Mouse (Mus musculus): ENCODE results near the gene Ankrd50. TPM values are rescaled to one million over a fixed set of nuclear protein-coding genes. Genes with fewer than 3 reads are reported as not detected.

Ankrd50 gene
- polyA plus RNA-seq, 1 experiment from 2014 or later = 24.4 TPM

DNA sequence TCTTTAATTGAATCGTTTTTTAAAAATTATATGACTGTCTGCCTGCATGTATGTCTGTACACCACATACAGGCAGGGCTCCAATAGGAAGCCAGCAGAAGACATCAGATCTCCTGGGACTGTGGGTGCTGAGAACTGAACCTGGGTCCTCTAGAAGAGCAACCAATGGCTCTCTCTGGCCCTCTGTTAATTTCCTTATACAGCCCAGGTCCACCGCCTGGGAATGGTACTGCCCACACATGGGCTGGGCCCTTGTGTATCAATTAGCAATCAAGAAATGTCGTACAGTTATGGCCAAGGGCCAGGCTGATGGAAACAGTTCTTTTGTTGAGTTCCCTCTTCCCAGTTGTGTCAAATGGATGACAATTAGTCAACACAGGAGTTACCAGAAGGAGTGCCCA is 6.6 kb upstream of the Ankrd50 start:
- ATAC-seq (ENCODE audit: insufficient number of reproducible peaks, low FRiP score, low TSS enrichment, low read depth) = no peak
- 82% methylated on average over 3 of the region's 3 CpGs for WGBS
- no peak overlapping the region for H3K4me2 ChIP-seq (replicated peaks)

DNA sequence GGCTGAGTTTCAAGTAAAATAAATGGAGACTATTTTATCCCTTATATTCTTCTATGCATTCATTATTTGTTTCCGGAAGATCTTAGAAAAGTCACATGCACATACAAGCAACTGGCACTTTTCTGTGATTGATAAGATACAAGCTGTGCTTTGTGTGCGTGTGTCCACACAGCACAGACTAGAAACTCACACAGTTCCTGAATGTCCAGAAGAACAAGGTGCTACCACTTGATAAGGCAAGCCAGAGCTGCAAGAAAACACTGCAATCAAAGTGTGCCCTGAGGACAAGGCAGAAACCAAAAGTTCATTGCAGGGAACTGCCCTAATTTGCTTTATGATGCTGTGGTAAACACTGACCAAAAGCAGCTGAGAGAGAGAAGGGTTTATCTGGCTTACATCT is 6.1 kb upstream of the Ankrd50 start:
- Histone ChIP-seq H3K36me3 (no peaks in the 10 kb centered on the region), H3K27ac (replicated peaks) (no peak overlapping the region), H3K4me1 (no peaks in the 10 kb centered on the region), H3K4me2 (replicated peaks) (no peak overlapping the region), H3K9me3 (replicated peaks) (no peaks in the 10 kb centered on the region), H3K4me3 (replicated peaks) (no peak overlapping the region), H3K9ac (no peak overlapping the region), H3K27me3 (no peaks in the 10 kb centered on the region)
- WGBS = 66% methylated on average over 2 of the region's 2 CpGs
- no peak for ATAC-seq (ENCODE audit: insufficient number of reproducible peaks, low FRiP score, low TSS enrichment, low read depth)

More for the DNA sequence above, 6.6 kb upstream of the Ankrd50 start:
- Histone ChIP-seq H3K4me1 (no peaks in the 10 kb centered on the region), H3K36me3 (no peaks in the 10 kb centered on the region), H3K9ac (no peak overlapping the region), H3K9me3 (replicated peaks) (no peaks in the 10 kb centered on the region), H3K27me3 (no peaks in the 10 kb centered on the region), H3K4me3 (replicated peaks) (no peak overlapping the region), H3K27ac (replicated peaks) (no peak overlapping the region)

DNA sequence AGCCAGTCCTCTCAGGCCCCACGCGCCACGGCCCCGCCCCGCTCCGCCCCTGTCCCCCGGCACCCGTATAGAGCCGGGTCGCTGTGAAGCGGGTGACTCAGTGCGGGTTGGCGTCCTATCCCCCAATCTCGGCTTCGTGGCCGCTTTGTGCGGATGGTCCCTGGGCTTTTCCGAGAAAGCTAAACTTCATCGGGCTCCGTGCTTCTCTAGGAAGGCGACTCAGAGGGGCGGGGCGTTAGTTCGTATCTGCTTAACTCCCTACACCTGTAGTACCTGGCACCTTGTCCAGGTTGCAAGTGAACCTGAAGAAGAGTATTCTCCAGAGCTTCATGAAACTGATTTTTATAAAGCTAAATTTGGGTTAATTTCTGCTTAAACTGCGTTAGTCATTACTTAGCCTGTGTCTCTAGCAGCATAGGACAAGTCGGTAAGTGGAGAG is 482 bp upstream of the Ankrd50 start:
- H3K36me3 ChIP-seq = no peaks in the 10 kb centered on the region
- H3K27me3 ChIP-seq = no peaks in the 10 kb centered on the region
- no peak; the same call in 1 of the 2 replicates for ATAC-seq (ENCODE audit: insufficient number of reproducible peaks, low FRiP score, low TSS enrichment, low read depth)
- H3K27ac ChIP-seq (replicated peaks) = peak overlapping the region; percentile 76
- H3K9me3 ChIP-seq (replicated peaks) = no peaks in the 10 kb centered on the region
- H3K9ac ChIP-seq = peak overlapping the region; percentile 18; the same call in 1 of the 2 replicates
- H3K4me1 ChIP-seq = peaks cover 27% of the 10 kb centered on the region
- peak overlapping the region; percentile 61 for H3K4me2 ChIP-seq (replicated peaks)
- H3K4me3 ChIP-seq (replicated peaks) = peak overlapping the region; percentile 91
- WGBS = 2% methylated on average over 26 of the region's 26 CpGs

DNA sequence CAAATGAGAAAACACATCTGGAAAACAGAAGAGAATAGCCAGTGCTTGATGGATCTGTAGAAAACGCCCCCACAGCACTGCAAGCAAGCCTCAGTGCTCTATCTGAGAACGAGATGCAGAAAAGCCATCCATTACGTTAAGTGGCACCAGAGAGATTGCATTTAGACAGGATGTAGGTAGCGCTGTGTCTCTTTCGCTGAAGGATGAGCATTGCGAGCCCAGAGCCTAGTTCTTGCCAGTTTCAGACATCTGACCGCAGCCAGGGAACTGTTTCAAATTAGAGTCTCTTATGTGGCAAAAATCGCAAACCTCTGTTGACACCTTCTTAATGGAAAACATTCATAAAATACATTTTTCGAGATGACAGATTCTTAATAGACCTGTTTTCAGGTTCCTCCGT is 1.1 kb downstream of the Ankrd50 start:
- ATAC-seq (ENCODE audit: insufficient number of reproducible peaks, low FRiP score, low TSS enrichment, low read depth) = no peak
- Histone ChIP-seq H3K4me1 (peaks cover 40% of the 10 kb centered on the region), H3K4me3 (replicated peaks) (peak overlapping the region; percentile 91), H3K27ac (replicated peaks) (peak overlapping the region; percentile 94), H3K27me3 (no peaks in the 10 kb centered on the region), H3K9me3 (replicated peaks) (no peaks in the 10 kb centered on the region), H3K9ac (peak overlapping the region; percentile 94), H3K4me2 (replicated peaks) (peak overlapping the region; percentile 61), H3K36me3 (peaks cover 7% of the 10 kb centered on the region; the same call in 1 of the 2 replicates)
- WGBS = 3% methylated on average over 10 of the region's 10 CpGs

DNA sequence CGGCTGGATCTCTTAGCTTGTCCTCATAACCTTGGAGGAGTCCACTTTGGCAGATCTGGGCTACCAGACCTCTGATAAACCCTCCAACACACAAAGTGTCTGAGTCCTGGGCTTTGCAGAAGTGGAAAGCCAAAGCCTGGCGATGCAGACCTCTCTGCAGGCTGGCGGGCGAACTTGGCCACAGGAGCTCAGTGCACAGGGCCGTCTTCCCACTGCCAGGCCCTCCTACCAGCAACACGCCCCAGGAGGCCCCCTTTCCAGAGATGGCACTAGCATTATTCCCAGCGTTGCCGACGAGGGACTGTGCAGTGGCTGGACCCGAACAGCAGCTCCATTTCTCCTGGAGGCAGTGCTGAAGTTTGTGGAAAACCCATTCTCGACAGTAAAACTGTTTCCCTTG is 1.9 kb downstream of the Ankrd50 start:
- H3K4me2 ChIP-seq (replicated peaks) = peak overlapping the region; percentile 61
- peak overlapping the region; percentile 94; the same call in 1 of the 2 replicates for H3K27ac ChIP-seq (replicated peaks)
- no peaks in the 10 kb centered on the region for H3K27me3 ChIP-seq
- H3K9ac ChIP-seq = 0 out of 2 replicates have a peak overlapping the region, but pooled peaks have one; percentile 94
- no peaks in the 10 kb centered on the region for H3K9me3 ChIP-seq (replicated peaks)
- 25% methylated on average over 11 of the region's 11 CpGs for whole genome bisulfite sequencing
- ATAC-seq (ENCODE audit: insufficient number of reproducible peaks, low FRiP score, low TSS enrichment, low read depth) = no peak
- peaks cover 13% of the 10 kb centered on the region; the same call in 1 of the 2 replicates for H3K36me3 ChIP-seq
- H3K4me1 ChIP-seq = peaks cover 47% of the 10 kb centered on the region
- H3K4me3 ChIP-seq (replicated peaks) = peak overlapping the region; percentile 91

DNA sequence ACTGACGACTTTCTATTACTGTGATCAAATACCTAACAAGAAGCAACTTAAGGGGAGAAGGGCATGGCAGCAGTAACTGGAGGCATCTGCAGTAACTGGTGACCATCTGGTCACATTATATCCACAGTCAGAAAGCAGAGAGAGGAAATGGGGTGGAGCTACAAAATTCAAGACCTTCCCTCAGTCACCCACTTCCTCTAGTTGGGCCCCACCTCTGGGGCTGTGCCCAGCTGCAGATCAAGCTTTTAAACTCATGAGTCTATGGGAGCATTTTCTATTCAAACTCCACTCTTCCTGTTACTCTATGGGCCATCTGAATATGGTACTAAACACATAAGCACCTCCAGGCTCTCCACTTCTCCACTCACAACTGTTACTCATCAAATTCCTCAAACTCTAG is 3.5 kb downstream of the Ankrd50 start:
- peaks cover 13% of the 10 kb centered on the region; the same call in 1 of the 2 replicates for H3K36me3 ChIP-seq
- H3K9ac ChIP-seq = no peak overlapping the region
- ATAC-seq (ENCODE audit: insufficient number of reproducible peaks, low FRiP score, low TSS enrichment, low read depth) = no peak
- no peaks in the 10 kb centered on the region for H3K27me3 ChIP-seq
- WGBS = 31% methylated on average over 1 of the region's 1 CpGs
- H3K4me1 ChIP-seq = peaks cover 59% of the 10 kb centered on the region
- H3K27ac ChIP-seq (replicated peaks) = no peak overlapping the region
- peak overlapping the region; percentile 35 for H3K4me2 ChIP-seq (replicated peaks)
- no peaks in the 10 kb centered on the region for H3K9me3 ChIP-seq (replicated peaks)
- peak overlapping the region; percentile 22 for H3K4me3 ChIP-seq (replicated peaks)

DNA sequence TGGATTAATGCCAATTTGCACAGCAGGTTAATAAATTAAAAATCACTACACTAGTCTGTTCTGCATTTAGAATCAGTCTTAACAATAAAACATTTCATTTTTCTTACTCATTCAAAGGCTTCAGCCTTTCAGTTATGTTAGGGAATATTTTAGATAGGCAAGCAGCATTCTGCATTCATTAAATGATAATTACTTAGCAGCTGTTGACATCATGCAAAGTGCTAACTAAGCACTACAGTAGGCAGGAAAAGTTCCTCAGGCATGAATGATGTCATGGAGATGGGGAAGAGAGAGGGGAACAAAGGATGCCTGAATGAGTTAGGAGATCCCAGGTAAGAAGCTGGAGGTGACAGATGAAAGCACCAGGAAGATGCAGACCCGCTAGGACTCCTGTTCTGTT is 6.7 kb downstream of the Ankrd50 start:
- Histone ChIP-seq H3K4me3 (replicated peaks) (no peak overlapping the region), H3K9me3 (replicated peaks) (no peaks in the 10 kb centered on the region), H3K4me1 (peaks cover 72% of the 10 kb centered on the region), H3K27me3 (no peaks in the 10 kb centered on the region), H3K27ac (replicated peaks) (no peak overlapping the region), H3K9ac (no peak overlapping the region), H3K36me3 (peaks cover 16% of the 10 kb centered on the region; the same call in 1 of the 2 replicates), H3K4me2 (replicated peaks) (no peak overlapping the region)
- no peak for ATAC-seq (ENCODE audit: insufficient number of reproducible peaks, low FRiP score, low TSS enrichment, low read depth)
- WGBS = 81% methylated on average over 1 of the region's 1 CpGs

DNA sequence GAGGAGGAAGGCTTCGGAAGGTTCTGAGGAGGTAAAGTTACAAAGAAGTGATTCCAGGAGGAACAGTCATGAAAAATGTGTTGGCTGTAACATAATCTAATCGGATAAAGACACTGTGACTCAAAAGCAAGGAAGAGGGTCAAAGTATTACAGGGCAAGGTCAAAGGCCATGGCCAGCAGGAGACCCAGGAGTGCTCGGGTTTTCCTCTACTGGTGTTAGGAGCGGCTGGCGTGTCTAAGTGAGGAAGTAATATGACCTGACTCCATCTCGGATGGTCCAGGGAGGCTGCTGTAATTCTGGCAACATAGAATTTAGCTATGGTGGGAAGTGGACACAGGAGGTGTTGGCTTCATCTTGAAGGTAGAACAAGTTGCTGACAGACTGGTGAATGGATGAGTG is 9.1 kb downstream of the Ankrd50 start:
- no peak for ATAC-seq (ENCODE audit: insufficient number of reproducible peaks, low FRiP score, low TSS enrichment, low read depth)

DNA sequence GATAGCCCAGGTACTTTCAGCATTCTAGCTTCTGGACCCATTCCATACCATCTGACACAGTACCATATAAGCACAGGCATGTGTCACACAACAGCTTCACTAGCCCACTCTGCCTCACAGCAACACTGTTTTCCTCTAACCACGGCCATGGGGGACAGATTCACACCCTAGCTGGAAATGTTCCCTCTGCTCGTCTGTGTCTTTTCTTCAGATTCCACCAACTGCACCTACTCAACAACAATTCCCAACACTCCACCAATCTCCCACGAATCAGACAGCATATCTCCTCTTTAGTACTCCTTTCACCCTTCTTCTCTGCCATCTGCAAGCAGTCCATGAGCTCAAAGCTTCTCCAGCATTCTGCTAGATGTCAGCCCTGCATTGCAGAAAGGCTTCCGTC is 11.5 kb downstream of the Ankrd50 start:
- WGBS = 87% methylated on average over 4 of the region's 4 CpGs
- ATAC-seq (ENCODE audit: insufficient number of reproducible peaks, low FRiP score, low TSS enrichment, low read depth) = no peak

More for the DNA sequence above, 9.1 kb downstream of the Ankrd50 start:
- Histone ChIP-seq H3K27me3 (no peaks in the 10 kb centered on the region), H3K9ac (no peak overlapping the region), H3K36me3 (peaks cover 24% of the 10 kb centered on the region; the same call in 1 of the 2 replicates), H3K27ac (replicated peaks) (no peak overlapping the region), H3K4me1 (peaks cover 55% of the 10 kb centered on the region), H3K9me3 (replicated peaks) (no peaks in the 10 kb centered on the region), H3K4me2 (replicated peaks) (no peak overlapping the region), H3K4me3 (replicated peaks) (no peak overlapping the region)
- WGBS = 45% methylated on average over 6 of the region's 6 CpGs

DNA sequence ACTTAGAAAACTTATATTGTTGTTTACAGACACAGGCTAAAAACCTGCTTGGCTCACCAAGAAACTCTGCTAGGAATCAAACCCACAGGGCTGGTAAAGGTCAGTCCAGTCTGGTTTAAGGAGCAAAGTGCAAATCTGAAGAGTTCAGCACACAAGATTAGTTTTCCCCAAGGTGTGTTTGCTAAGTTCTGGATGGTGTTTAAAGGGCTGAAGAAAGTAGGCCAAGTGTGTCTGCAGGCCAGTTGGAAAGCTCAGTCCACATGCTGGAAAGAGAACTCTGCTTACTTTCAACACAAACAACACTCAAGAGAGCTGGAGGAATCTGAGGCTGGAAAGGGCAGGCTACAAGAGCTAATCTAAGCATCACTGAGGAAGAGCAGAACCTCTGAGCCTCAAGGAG is 13.1 kb downstream of the Ankrd50 start:
- peaks cover 14% of the 10 kb centered on the region; the same call in 1 of the 2 replicates for H3K36me3 ChIP-seq

More for the DNA sequence above, 11.5 kb downstream of the Ankrd50 start:
- H3K4me2 ChIP-seq (replicated peaks) = no peak overlapping the region
- peaks cover 35% of the 10 kb centered on the region for H3K4me1 ChIP-seq
- H3K9me3 ChIP-seq (replicated peaks) = no peaks in the 10 kb centered on the region
- no peaks in the 10 kb centered on the region for H3K27me3 ChIP-seq
- peaks cover 16% of the 10 kb centered on the region; the same call in 1 of the 2 replicates for H3K36me3 ChIP-seq
- H3K9ac ChIP-seq = no peak overlapping the region
- no peak overlapping the region for H3K27ac ChIP-seq (replicated peaks)
- H3K4me3 ChIP-seq (replicated peaks) = no peak overlapping the region

DNA sequence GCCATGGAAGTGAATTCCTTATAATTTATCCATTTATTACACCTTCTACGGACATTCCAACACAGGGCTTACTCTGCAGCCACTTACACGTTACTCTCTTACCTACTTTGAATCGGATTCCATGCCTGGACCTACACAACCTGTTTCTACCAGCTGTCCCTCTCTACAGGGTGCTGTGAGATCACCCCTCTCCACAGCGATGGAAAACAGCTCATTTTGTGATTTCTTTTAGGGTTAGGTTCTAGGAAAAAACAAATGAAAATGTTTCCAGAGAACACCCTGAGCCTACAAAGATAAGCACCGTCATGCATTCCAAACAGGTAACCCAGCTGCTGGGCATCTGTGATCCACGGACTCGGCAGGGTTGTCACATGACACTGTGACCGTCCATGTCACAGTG is 16.5 kb downstream of the Ankrd50 start:
- WGBS = 85% methylated on average over 8 of the region's 8 CpGs
- Histone ChIP-seq H3K27ac (replicated peaks) (no peak overlapping the region), H3K27me3 (no peaks in the 10 kb centered on the region), H3K9me3 (replicated peaks) (no peaks in the 10 kb centered on the region), H3K4me2 (replicated peaks) (no peak overlapping the region), H3K4me3 (replicated peaks) (no peak overlapping the region), H3K36me3 (peaks cover 19% of the 10 kb centered on the region), H3K9ac (no peak overlapping the region), H3K4me1 (peaks cover 7% of the 10 kb centered on the region)
- no peak for ATAC-seq (ENCODE audit: insufficient number of reproducible peaks, low FRiP score, low TSS enrichment, low read depth)

More for the DNA sequence above, 13.1 kb downstream of the Ankrd50 start:
- no peaks in the 10 kb centered on the region for H3K9me3 ChIP-seq (replicated peaks)
- H3K4me2 ChIP-seq (replicated peaks) = no peak overlapping the region
- no peak overlapping the region for H3K27ac ChIP-seq (replicated peaks)
- no peak overlapping the region for H3K4me3 ChIP-seq (replicated peaks)
- no peak overlapping the region for H3K9ac ChIP-seq
- no peaks in the 10 kb centered on the region for H3K27me3 ChIP-seq
- no peak for ATAC-seq (ENCODE audit: insufficient number of reproducible peaks, low FRiP score, low TSS enrichment, low read depth)
- H3K4me1 ChIP-seq = peaks cover 28% of the 10 kb centered on the region

DNA sequence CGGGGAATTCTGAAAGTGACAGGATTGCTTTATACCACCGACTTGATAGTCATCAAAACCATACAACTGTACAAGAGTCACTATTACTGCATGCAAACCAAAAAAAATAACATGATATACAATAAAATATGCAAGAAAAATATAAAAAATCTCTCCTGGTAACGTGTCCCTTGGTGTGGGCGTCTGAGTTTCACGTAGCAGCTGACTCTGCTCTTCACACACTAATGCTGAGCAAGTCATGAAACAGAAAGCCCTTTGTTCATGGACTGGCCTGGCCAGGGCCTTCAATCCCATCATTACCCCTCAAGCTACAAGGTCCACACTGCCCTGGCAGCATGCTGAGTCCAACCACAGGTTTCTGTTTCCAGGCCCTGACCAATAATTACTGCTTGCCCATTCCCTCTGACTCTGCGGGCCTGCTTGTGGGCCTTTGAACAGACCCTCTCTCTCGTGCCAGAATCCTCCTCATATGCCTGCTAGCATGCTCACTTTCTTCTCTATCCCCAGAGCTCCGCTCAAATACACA is 17.7 kb downstream of the Ankrd50 start:
- H3K27me3 ChIP-seq = no peaks in the 10 kb centered on the region
- peaks cover 23% of the 10 kb centered on the region for H3K36me3 ChIP-seq
- H3K4me3 ChIP-seq (replicated peaks) = no peak overlapping the region
- no peak overlapping the region for H3K27ac ChIP-seq (replicated peaks)
- no peak overlapping the region for H3K4me2 ChIP-seq (replicated peaks)
- 59% methylated on average over 8 of the region's 8 CpGs for WGBS
- no peak overlapping the region for H3K9ac ChIP-seq
- H3K9me3 ChIP-seq (replicated peaks) = no peaks in the 10 kb centered on the region
- H3K4me1 ChIP-seq = peaks cover 4% of the 10 kb centered on the region; the same call in 1 of the 2 replicates
- ATAC-seq (ENCODE audit: insufficient number of reproducible peaks, low FRiP score, low TSS enrichment, low read depth) = peak; percentile 51

All from embryonic facial prominence, embryonic 15.5 days (tissue).